Mouse (Mus musculus) liver, embryonic 14.5 days (tissue): ENCODE measurements around the gene Fbxl12. TPM values are rescaled to one million over a fixed set of nuclear protein-coding genes. Genes with fewer than 3 reads are reported as not detected.

Experiments used
- ATAC-seq: fragments of 200-750 bp; cut with Nextera tagmentation; 2 replicates; pipeline ENCODE4 v1.8.0; 2017; ENCODE audit warnings: moderate number of reproducible peaks, mild to moderate bottlenecking, moderate library complexity; ENCODE audit not compliant: insufficient read depth
- DNase-seq, 3 experiments: peaks; one replicate each; pipeline ENCODE4 v3.0.0-alpha.2; 2012 to 2013; ENCODE audit warnings: low read depth in 3 of 3, low spot score in 3 of 3
- H3K27ac ChIP-seq: fragments of 300-500 bp; sonication (generic); 2 replicates; pipeline ENCODE4 v1.5.1; 2014; ENCODE audit warnings: moderate library complexity, mild to moderate bottlenecking, control low read depth, inconsistent platforms
- H3K27me3 ChIP-seq: fragments of 300-500 bp; sonication (generic); 2 replicates; pipeline ENCODE4 v1.6.1; 2014; ENCODE audit warnings: mild to moderate bottlenecking, low read length, moderate library complexity; ENCODE audit not compliant: control insufficient read depth, insufficient read depth
- H3K36me3 ChIP-seq: fragments of 300-500 bp; sonication (generic); replicated peaks from 2 replicates; pipeline ENCODE4 v1.6.1; 2014; ENCODE audit warnings: low read depth; ENCODE audit not compliant: control insufficient read depth, insufficient read depth
- H3K4me1 ChIP-seq, 2 experiments: fragments of 200-500 bp in 1 of 2; fragments of 300-500 bp in 1 of 2; sonication (generic) in 1 of 2; replicated peaks; 2 replicates each; pipeline ENCODE4 v1.6.1; 2012 to 2014; ENCODE audit warnings: antibody characterized with exemption in 1 of 2, inconsistent platforms in 1 of 2, low read length in 1 of 2; ENCODE audit not compliant: control insufficient read depth in 2 of 2, insufficient read depth in 2 of 2
- H3K4me2 ChIP-seq: fragments of 300-500 bp; sonication (generic); 2 replicates; pipeline ENCODE4 v1.6.1; 2014; ENCODE audit warnings: low read depth, mild to moderate bottlenecking, control low read depth, moderate library complexity
- H3K4me3 ChIP-seq, 2 experiments: fragments of 200-500 bp in 1 of 2; fragments of 300-500 bp in 1 of 2; sonication (generic) in 1 of 2; 2 replicates each; pipeline ENCODE4 v1.5.1; 2012 to 2014; ENCODE audit warnings: low read depth in 2 of 2, low read length in 2 of 2, mild to moderate bottlenecking in 2 of 2, control low read depth in 1 of 2, inconsistent platforms in 1 of 2, moderate library complexity in 1 of 2; ENCODE audit not compliant: insufficient read depth in 1 of 2
- H3K9ac ChIP-seq: fragments of 300-500 bp; sonication (generic); replicated peaks from 2 replicates; pipeline ENCODE4 v1.6.1; 2014; ENCODE audit warnings: mild to moderate bottlenecking, control low read depth, moderate library complexity
- H3K9me3 ChIP-seq: fragments of 300-500 bp; sonication (generic); 2 replicates; pipeline ENCODE4 v1.6.1; 2016; ENCODE audit warnings: low read length, mixed read lengths; ENCODE audit not compliant: control insufficient read depth
- CTCF ChIP-seq: IDR thresholded peaks from 2 replicates; pipeline ENCODE4 v1.5.1; 2016; ENCODE audit warnings: antibody characterized with exemption, low read depth, control low read depth
- EP300 ChIP-seq: IDR thresholded peaks from 2 replicates; pipeline ENCODE4 v1.6.1; 2016; ENCODE audit warnings: antibody characterized with exemption, low read depth
- WGBS: fragments of 180-500 bp; shearing (Covaris S2); extraction: QIAGEN DNeasy Blood & Tissue Kit; methylation state at CpG from one replicate; pipeline ENCODE4 v1.1.7; 2014; ENCODE audit not compliant: insufficient replicate concordance; 5-methylcytosine and 5-hydroxymethylcytosine counted together
- polyA plus RNA-seq, 2 experiments: library from polyadenylated mRNA; depleted of rRNA in 1 of 2; stranded (reverse) in 1 of 2; unstranded in 1 of 2; fragments of >200 nt; fragmentation: Nextera tagmentation in 1 of 2; extraction: Ambion mirVana in 1 of 2; gene quantifications; 2 replicates each; pipeline versions ENCODE4 v1.2.1 to v1.2.3; 2012 to 2014

Fbxl12 gene
- polyA plus RNA-seq, 2 experiments: 2.6 to 7.0 TPM

- no peak overlapping the region for H3K4me2 ChIP-seq
- no peak overlapping the region for H3K4me3 ChIP-seq
- H3K9me3 ChIP-seq: no peaks in the 10 kb centered on the region
- H3K9ac ChIP-seq: no peak overlapping the region
- H3K36me3 ChIP-seq: no peaks in the 10 kb centered on the region
- TF ChIP-seq CTCF: no peak
- TF ChIP-seq EP300: no peak
- ATAC-seq: no peak
- H3K27me3 ChIP-seq: no peaks in the 10 kb centered on the region
- no peak for DNase-seq
- WGBS: 37% methylated on average over 16 of the region's 17 CpGs
- no peak overlapping the region for H3K27ac ChIP-seq
- no peaks in the 10 kb centered on the region for H3K4me1 ChIP-seq
Measured at GRCm38 (mm10) chr9:20685081-20685861, 40.7 kb upstream of the Fbxl12 start.

GRCm38 (mm10) chr9:20682389-20682722 lies 37.8 kb upstream of the Fbxl12 start:
- H3K9ac ChIP-seq: no peak overlapping the region
- H3K9me3 ChIP-seq: no peaks in the 10 kb centered on the region
- H3K4me2 ChIP-seq: no peak overlapping the region
- WGBS: 49% methylated on average over 2 of the region's 2 CpGs
- no peaks in the 10 kb centered on the region for H3K36me3 ChIP-seq
- H3K4me3 ChIP-seq: no peak overlapping the region
- no peak for TF ChIP-seq EP300
- no peak for TF ChIP-seq CTCF
- no peak overlapping the region for H3K27ac ChIP-seq
- DNase-seq (no peak), ATAC-seq (no peak)
- H3K4me1 ChIP-seq: no peaks in the 10 kb centered on the region
- H3K27me3 ChIP-seq: no peaks in the 10 kb centered on the region

- Histone ChIP-seq H3K4me1 (no peaks in the 10 kb centered on the region), H3K9ac (no peak overlapping the region), H3K27ac (no peak overlapping the region), H3K27me3 (no peaks in the 10 kb centered on the region), H3K36me3 (no peaks in the 10 kb centered on the region), H3K4me2 (no peak overlapping the region), H3K4me3 (no peak overlapping the region), H3K9me3 (no peaks in the 10 kb centered on the region)
- no peak for TF ChIP-seq CTCF
- no peak for TF ChIP-seq EP300
- WGBS: 37% methylated on average over 6 of the region's 7 CpGs
- DNase-seq (no peak), ATAC-seq (no peak)
Measured at GRCm38 (mm10) chr9:20681546-20682388, 37.2 kb upstream of the Fbxl12 start.

GRCm38 (mm10) chr9:20680378-20680958 lies 35.9 kb upstream of the Fbxl12 start:
- Histone ChIP-seq H3K4me2 (no peak overlapping the region), H3K27me3 (no peaks in the 10 kb centered on the region), H3K9me3 (no peaks in the 10 kb centered on the region), H3K9ac (no peak overlapping the region), H3K36me3 (no peaks in the 10 kb centered on the region), H3K27ac (no peak overlapping the region), H3K4me1 (no peaks in the 10 kb centered on the region), H3K4me3 (no peak overlapping the region)
- WGBS: 70% methylated on average over 9 of the region's 9 CpGs
- no peak for TF ChIP-seq CTCF
- no peak for TF ChIP-seq EP300
- ATAC-seq (no peak), DNase-seq (no peak)

GRCm38 (mm10) chr9:20677892-20678291 lies 33.3 kb upstream of the Fbxl12 start:
- H3K4me1 ChIP-seq: no peaks in the 10 kb centered on the region
- H3K27ac ChIP-seq: no peak overlapping the region
- no peak for ATAC-seq
- no peaks in the 10 kb centered on the region for H3K27me3 ChIP-seq
- H3K4me3 ChIP-seq: no peak overlapping the region
- DNase-seq: no peak
- H3K9ac ChIP-seq: no peak overlapping the region
- H3K36me3 ChIP-seq: no peaks in the 10 kb centered on the region
- TF ChIP-seq EP300 (no peak), CTCF (no peak)
- no peaks in the 10 kb centered on the region for H3K9me3 ChIP-seq
- WGBS: 81% methylated on average over 12 of the region's 12 CpGs
- no peak overlapping the region for H3K4me2 ChIP-seq
